Mouse (Mus musculus) hematopoietic stem cell, adult 5-6 weeks (primary cell): ENCODE measurements around the gene Fndc9. TPM values are rescaled to one million over a fixed set of nuclear protein-coding genes. Genes with fewer than 3 reads are reported as not detected.

Experiments used
- ATAC-seq, 2 experiments: fragments of 125-278 bp in 1 of 2; replicated peaks in 1 of 2; 2 replicates each; pipeline ENCODE4 v1.8.0; 2016 to 2017; ENCODE audit warnings: inconsistent platforms in 2 of 2, mild to moderate bottlenecking in 2 of 2, moderate number of reproducible peaks in 2 of 2, low read depth in 1 of 2, moderate TSS enrichment in 1 of 2; ENCODE audit not compliant: low FRiP score in 2 of 2, poor library complexity in 2 of 2, severe bottlenecking in 2 of 2, insufficient read depth in 1 of 2, low TSS enrichment in 1 of 2
- total RNA-seq: library from RNA; stranded (forward); fragments of 172-1452, 232-1000 nt; gene quantifications from 2 replicates; pipeline ENCODE4 v1.2.3, GENCODE M21; 2017

Fndc9 gene
- total RNA-seq, 1 experiment from 2014 or later, result not detected

- ATAC-seq, result no peak
Observed at GRCm38 (mm10) chr11:46223575-46223974, 11.8 kb upstream of the Fndc9 start.

DNA sequence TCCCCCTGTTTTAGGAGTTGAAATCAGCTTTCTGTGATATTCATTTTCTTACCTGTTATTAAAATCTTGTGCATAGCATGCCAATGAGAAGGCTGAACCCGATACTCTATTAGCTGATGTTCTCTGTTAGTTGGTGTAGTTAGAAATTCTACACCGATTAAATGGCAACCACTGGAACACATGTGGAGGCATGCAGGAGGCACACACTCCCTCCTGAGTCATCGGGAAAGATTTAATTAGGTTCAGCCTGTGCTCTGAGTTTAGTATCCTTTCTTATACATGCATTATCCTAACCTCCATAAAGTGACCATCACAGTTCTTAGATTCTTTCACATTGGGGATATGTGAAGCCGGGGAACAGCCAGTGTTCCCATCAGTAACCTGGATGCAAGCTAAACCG lies 10.0 kb upstream of the Fndc9 start:
- ATAC-seq, result no peak

- no peak for ATAC-seq
Observed at GRCm38 (mm10) chr11:46230184-46230583, 5.1 kb upstream of the Fndc9 start.

DNA sequence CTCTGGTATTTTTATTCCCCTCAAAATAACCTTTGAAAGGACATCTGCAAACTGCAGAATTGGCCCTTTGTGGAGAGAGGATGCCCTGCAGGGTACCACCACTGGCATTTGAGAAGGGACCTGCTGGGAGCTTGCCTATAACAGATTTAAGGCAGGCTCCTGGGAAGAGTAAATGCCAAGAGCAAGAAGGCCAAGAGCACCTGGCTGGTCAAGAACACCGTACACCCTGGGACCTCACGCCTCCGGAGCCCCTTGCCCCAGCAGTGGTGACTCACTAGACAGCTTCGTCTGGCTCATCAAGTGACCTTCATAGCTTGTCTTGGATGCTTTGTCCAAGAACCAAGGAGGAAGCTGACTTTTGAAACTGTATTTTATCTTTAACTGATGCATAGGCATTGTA lies 2.5 kb upstream of the Fndc9 start:
- ATAC-seq, result no peak

DNA sequence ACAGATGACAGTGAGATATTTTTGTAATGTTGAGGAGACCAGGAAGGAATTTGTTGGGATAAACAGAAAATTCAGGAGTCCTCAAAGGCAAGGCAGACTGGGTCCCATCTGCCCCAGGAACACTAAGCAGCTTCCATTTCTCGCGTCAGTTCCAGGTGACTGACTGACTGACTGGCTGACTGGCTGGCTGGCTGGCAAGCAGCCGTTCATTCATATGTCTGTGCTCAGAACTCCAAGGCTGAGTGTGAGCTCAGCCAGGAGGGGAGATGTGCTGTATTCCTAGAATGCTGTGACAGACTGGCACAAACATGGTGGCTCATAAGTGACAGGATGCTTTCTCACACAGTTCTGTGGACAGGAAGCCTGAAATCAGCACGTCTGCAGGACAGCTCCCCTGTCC lies 1.4 kb upstream of the Fndc9 start:
- ATAC-seq, result no peak

DNA sequence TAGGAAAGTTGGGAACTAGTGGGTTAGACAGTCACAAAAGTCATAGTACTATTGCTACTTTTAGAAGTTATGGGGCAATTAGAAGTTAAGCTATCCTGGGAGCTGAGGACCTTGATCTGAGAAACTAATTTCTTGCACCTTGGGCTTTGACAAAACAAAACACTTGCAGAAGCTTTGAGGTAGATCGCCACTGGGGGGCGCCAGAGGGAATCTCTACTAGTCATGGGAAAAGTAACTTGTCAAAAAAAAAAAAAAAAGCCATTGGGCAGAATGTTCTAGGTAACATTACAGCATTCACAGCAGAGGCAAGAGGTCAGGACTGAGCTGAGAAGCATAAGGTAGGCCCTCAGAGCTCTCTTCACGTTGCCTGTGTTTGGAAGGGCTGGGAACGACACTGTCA lies 1.6 kb downstream of the Fndc9 start:
- ATAC-seq, result 0 out of 4 replicates have a peak, but pooled peaks of 1 of the 2 experiments have one; percentile 33

DNA sequence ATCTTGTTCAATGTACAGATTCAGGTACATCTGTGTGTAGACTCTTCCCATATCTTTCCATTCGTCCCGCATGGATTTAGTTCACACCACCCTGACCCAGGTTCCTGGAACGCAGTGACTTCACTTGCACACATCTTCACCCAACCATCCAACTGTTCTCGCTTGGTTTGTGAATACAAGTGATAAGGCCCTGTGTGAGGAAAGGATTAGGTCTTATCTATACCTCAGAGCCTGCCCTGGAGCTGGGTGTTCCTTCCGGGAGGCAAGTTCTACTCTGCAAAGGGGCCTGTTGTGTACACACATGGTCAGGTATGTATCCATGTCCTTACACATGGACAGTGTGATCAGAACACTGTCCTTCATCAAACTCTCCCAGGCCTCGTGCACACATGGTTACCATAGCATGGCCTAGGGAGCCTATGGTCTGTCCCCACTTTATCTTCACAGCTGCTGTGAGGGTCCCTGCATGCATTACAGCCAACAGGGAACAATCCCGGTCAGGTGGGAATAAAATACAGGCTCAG lies 5.9 kb downstream of the Fndc9 start:
- ATAC-seq, result no peak

- no peak for ATAC-seq
Observed at GRCm38 (mm10) chr11:46241985-46242384, 6.7 kb downstream of the Fndc9 start.

DNA sequence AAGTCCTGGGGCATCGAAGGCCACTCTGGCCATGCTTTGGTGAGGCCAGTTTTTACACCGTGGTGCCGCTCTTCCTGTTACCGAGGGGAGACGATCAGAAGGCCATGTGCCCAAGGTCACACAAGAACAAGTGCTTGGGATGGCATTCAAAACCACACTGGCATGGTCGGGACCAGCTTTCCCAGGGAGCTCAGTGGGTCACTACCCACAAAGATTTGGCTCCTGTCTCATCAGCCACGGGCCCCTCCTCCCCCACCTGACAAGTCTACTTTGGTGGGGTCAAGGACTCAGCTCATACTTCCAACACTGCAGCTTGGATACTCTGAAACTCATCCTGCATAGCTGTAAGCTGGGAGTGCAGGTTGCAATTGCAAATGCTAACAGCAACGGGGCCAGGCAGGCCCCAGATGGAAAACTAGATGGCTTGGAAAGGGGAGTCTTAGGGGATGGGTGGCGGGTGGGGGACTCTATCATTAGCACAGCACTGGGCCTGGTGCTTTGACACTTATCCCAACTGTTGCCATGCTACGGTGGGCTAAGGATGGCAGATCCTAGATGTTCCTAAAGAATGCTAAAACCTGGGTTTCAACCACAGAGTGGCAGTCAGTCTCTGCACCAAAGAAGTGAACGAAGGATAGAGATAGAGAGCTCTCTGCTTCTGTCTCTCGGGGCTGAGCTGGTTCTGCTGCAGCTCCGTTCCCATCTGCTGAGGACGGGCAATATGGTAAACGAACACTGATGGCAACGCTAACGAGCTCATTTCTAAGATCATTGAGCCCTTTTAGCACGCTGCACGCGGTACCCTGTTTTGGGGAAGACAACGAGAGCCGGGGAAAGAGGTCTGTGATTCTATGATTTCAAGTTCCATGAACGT lies 9.6 kb downstream of the Fndc9 start:
- ATAC-seq, result no peak

DNA sequence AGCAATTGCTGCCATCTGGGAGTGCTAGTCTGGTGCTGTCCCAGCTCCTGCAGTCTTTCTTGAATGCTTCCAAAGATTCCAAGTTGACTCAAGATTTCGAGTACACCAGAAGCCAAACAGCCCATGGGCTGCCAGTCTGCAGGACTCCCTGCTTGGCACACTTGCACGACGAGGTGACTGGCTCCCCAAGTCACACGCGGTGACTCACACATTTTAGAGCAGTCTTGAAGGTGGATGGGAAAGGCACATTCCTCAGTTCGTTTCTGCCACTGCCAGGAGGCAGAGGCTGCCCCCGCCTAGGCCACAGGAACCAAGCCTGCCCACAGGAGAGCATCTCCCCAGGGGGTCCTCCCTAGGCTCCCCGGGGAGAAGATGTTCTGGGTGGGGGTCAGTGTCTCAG lies 10.6 kb downstream of the Fndc9 start:
- no peak for ATAC-seq

GRCm38 (mm10) chr11:46246393-46246792 lies 11.1 kb downstream of the Fndc9 start:
- ATAC-seq, result no peak

GRCm38 (mm10) chr11:46248352-46248751 lies 13.0 kb downstream of the Fndc9 start:
- no peak for ATAC-seq

GRCm38 (mm10) chr11:46251994-46252393 lies 16.7 kb downstream of the Fndc9 start:
- peak; percentile 67 to 82 for ATAC-seq

- ATAC-seq, result no peak
Observed at GRCm38 (mm10) chr11:46255291-46255690, 20.0 kb downstream of the Fndc9 start.

- no peak for ATAC-seq
Observed at GRCm38 (mm10) chr11:46258207-46258606, 22.9 kb downstream of the Fndc9 start.

DNA sequence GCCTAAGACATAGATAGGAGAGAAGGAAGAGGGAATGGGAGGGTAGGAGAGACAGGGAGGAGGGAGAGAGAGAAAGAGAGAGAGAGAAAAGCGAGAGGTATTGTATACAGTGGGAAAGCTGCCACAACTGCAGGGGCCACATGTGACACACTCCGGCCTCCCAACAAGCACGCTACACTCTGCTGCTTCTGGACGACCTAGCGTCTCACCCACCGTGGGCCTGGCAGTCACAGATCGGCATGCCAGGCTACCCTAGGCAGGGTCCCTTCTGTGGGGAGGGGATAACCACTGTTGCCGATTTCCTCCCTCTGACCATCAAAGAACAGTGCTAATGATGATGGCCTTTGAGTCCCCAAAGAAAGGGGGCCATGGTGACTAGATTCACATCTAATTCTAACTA lies 23.4 kb downstream of the Fndc9 start:
- ATAC-seq, result no peak

DNA sequence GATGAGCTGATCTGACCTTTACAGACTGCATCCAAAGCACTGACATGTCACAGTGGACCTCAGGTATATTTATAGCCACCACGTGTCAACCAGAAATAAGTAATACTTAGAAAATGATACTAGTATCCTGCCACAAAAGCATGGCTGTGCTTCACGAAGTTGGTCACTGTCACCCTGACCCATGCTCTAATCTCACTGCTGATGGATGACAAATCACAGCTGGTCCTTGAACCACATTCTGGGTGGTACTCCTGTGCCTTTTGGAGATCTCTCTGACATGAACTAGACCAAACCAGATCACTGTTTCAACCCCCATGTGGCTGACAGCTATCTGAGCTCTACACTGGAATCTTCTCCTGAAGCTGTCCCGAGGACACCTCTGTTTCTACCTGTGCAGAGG lies 27.5 kb downstream of the Fndc9 start:
- no peak for ATAC-seq

DNA sequence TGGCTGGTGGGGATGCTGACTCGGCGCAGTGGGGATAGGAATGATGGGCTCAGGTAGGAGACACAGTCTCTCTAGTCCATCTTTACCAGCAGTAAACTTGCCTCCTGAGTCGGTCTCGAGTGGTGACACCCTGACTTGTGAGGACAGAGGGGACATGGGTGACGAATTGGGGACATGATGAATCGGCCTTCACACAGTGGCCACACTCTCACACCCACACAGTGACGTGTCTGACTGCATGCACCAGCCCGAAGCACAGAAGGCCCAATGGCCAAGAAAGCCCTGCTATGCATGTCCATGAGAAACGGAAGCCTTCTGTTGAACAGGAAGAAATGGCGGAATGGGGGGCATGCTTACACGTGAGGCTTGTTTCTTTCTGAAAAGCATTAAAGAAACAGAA lies 28.0 kb downstream of the Fndc9 start:
- ATAC-seq, result no peak

GRCm38 (mm10) chr11:46264584-46264983 lies 29.3 kb downstream of the Fndc9 start:
- no peak for ATAC-seq
